Mouse (Mus musculus) T-helper 1 cell (primary cell): Measurements from ENCODE around the gene Prelid1.

Experiments used
- in situ Hi-C: fragments of 300-600 bp; cut with MboI, MseI; formaldehyde crosslinking; loops from one replicate; pipeline ENCODE4 v1.15.1; 2025; ENCODE audit warnings: high pct_unique_total_duplicates

Prelid1 gene

DNA sequence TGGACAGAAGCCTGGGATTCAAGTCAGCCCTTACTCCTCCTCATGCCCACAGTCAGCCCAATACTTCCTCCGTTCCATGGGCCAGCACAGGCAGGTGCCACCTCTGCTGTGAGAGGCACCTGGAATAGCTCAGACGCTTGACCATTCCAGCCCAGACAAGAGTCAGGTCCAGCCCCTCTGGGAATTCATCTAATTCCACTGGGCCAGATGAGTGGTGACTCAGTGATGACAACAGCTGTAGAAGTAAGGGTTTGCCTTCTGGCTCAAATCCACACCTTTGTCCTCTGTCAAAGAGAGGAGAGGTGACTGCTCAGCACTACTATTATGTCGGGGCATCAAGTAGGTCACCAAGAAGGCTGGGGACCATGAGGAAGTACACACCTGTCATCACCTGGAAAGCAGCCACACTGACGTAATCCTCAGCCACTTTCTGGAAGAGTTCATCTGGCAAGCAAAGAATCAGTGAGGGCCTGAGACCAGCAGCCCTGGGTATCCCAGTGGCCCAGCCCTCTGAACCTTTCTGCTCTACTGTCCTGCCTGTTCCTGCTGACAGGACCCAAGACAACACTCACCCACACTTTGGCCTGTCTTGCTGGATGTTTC lies at the start of gene Prelid1:
Gene Prelid1 (plus strand): TSS at position 570 of the 603 bp plus-strand sequence.
- in situ Hi-C loops: no loop called here

DNA sequence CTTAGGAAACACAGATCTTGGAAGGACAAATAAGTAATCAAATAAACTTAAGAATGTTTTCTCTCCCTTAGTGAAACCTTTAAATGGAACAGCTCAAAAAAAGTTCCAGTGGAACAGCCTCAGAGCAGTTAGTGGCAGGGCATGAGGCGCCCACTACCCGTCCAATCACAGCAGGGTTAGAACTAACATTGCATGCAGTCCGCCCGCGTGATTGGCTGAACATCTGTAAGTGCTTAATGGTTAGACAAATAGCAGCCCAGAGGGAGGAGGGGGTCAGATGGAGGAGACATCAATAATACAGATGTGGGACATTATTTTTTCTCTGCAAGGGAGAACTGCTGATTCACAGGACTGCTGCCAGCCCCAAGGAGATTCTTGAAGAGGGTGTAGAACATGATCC lies 43.1 kb upstream of the Prelid1 start:
- in situ Hi-C loops: loop anchor here (5.0 kb wide), 1 partner anchor 40 kb away; no protein-coding TSS in a partner anchor

DNA sequence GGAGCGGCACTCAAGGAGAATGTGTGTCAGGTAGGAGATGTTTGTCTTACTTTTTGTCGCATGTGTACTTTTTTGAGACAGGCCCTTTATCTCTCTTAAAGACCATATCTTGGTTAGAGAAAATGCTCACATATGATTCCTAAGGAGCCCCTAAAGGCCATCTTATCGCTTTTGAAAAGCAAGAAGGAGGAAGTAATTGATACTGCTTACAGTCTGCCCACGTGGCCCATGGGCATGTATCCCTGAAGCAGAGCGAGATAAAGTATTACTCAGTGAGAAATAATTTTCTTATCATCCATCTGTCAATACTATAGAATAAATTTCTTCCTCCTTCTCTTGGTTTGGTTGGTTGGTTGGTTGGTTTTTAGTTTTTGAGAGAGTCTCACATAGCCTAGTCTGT lies 42.7 kb upstream of the Prelid1 start:
- in situ Hi-C loops: loop anchor here (5.0 kb wide), 1 partner anchor 40 kb away; no protein-coding TSS in a partner anchor

DNA sequence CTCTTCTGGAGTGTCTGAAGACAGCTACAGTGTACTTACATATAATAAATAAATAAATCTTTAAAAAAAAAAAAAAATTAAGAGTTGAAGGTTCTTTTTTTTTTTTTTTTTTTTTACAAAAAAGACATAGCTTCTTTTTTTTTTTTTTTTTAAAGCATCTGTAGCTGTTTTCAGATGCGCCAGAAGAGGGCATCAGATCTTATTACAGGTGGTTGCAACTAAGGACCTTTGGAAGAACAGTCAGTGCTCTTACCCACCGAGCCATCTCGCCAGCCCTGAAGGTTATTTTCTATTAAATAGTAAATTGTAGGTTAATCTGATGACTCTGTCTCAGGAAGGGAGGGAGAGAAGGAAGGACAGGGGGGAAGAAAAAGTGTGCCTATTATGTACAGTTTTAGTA lies 31.4 kb upstream of the Prelid1 start:
- in situ Hi-C loops: no loop called here

DNA sequence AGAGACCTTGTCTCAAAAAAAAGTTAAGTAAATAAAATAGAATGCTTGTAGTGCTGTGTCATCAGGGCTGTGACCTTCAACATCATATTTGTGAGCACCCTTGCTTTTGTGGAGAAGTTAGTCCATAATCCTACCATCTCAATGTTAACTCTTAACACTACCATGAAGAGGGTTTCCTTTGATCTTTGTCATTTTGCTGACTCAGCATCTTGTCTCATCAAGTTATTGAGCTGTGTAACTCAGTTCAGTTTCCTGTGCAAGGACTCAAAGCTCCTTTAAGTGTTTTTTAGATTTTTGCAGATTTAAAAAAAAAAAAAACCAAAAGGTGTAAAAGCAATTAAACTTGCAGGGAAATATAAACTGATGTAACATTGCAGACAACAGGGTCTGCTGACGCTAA lies 23.5 kb upstream of the Prelid1 start:
- in situ Hi-C loops: no loop called here

DNA sequence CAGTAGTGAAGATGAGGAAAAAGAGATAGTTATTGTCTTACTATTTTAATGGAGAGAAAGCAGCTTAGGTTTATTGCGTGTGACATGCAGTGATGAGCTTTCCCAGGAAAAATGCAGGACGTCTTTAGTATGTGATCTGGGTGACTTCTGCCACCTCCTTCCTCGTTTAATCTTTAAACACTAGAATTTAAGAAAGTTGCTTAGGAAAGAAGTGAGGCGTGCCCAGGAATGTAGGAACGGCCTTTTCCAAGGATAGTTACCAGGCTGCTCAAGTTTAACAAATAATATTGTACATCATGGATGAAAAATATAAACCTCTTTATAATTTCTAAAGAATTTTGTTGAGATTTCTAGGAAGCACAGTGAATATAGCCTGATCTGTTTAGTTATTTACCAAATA lies 19.4 kb upstream of the Prelid1 start:
- in situ Hi-C loops: no loop called here

DNA sequence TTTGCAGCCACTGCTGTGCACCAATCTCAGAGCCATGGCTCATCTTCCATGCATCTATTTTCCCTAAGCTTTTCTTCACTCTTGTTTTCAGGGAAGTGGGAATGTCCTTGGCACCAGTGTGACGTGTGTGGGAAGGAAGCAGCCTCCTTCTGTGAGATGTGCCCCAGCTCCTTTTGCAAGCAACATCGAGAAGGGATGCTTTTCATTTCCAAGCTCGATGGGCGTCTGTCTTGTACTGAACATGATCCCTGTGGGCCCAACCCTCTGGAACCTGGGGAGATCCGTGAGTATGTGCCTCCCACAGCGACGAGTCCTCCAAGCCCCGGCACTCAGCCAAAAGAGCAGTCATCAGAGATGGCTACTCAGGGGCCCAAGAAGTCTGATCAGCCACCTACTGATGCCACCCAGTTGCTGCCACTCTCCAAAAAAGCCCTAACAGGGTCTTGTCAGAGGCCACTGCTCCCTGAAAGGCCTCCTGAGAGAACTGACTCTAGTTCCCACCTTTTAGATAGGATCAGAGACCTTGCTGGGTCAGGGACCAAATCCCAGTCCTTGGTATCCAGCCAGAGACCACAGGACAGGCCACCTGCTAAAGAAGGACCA lies 8.2 kb upstream of the Prelid1 start:
- in situ Hi-C loops: loop anchor here (5.0 kb wide), 1 partner anchor 660 kb away; no protein-coding TSS in a partner anchor

DNA sequence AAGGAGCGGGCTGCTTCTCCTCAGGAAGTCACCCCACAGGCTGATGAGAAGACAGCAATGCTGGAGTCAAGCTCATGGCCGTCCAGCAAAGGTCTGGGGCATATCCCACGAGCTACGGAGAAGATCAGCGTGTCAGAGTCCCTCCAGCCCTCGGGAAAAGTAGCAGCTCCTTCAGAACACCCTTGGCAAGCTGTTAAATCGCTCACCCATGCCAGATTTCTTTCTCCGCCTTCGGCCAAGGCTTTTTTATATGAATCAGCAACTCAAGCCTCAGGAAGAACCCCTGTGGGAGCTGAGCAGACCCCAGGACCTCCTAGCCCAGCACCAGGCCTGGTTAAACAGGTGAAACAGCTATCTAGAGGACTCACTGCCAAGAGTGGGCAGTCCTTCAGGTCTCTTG lies 7.2 kb upstream of the Prelid1 start:
- in situ Hi-C loops: loop anchor here (5.0 kb wide), 1 partner anchor 661 kb away; no protein-coding TSS in a partner anchor

DNA sequence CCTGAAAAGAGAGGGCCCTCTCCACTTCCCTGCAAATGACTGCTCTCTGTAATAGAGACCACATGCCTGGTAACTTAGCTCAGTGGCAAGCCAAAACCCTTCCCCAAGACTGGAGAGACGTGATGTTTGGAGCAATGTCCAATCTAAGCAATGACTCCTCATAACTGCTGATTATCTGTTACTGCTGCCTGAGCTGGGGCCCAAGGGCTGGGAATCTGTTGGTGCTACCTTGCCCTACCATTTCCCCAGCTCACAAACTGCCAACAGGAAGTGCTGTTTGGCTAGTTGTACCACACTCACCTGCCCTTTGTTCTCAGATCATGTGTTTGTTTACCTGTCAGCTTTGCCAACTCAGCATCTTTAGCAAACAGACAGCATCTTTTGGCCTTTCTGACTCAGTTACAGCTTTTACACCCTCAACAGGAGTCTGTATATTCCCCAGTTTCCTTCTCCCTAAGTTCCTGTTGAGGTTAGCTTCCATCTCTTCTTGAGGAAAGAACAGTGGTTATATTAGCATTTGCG lies 5.3 kb upstream of the Prelid1 start:
- in situ Hi-C loops: loop anchor here (5.0 kb wide), 1 partner anchor 663 kb away; no protein-coding TSS in a partner anchor

DNA sequence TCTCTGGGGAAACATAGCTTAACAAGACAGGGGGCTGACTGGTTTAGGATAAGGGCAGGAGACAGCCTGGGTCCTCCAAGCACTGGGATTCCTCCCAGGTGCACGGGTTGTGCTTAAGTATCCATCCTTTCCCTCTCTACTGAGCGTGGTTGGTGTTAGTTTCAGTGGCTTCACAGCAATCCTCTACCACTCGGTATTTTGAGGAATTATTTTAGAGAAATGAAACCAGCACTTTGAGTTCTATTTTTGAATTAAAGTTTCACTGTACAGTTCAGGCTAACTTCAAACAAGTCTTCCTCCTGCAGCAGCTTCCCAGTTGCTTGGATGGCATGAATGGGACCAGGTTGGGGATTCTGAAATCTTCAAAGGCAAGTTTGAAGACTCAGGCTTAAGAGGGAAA lies 1.9 kb upstream of the Prelid1 start:
- in situ Hi-C loops: no loop called here

DNA sequence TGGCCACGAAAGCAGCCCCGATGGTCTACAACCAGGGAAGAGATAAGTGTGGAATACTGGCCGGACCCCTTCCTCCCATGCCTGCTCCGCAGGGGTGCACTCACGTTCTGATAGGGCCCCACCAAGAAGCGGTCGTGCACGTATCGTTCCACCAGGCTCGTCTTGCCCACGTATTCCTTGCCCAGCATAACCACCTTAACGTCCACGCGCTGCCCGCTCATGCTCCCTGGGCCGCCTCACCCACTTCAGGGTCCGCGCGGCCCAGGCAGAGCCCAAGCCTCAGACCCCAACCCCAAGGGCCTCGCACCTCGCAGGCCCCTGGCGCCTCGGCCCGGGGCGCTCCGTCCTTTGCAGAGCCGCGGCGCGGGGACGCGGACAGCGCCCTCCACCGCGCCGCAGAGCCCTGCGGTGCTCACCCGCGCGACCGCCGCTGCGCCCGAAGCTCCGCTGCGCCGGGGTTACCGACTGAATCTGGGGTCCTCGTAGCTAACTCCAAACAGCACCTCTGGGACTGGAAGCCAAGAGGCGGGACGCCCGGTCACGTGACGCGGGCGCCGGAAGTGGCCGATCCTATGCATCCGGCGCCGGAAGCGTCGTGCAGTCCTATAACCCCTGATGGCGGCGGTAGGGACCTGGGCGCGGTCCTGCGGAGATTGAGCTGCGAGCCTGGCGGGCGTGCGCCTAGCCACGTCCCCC lies 1.3 kb downstream of the Prelid1 start, which contains the start of gene Rab24:
Gene Rab24 (minus strand): TSS at position 513 of the 696 bp plus-strand sequence.
- in situ Hi-C loops: no loop called here

DNA sequence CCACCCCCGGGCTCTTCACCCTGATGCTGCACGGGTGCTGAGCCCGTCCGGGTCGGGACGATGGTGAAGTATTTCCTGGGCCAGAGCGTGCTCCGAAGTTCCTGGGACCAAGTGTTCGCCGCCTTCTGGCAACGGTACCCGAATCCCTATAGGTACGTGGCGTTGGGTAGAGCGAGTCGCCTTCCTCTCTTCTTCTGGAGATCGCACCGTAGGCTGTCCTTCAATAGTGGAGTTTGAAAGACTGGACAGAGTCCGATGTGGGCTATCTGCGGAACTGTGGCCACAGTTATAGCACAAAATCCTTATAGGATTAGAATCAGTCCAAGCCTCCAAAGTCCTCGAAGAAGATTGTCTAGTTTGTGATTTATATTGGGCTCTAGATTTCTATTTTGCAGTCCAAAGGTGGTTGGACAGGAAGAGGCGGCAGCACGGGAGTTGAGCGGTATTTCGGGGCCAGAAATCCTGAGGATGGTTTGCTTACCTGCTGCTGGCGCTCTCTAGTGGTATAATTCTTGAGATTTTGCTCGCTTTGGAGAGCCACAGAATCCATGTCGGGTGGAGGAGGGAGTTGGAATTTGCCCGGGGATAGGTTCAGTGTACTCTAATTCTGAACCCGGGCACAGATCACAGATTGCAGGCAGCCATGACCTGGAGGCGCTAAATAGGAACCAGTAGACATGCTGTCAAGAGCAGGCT lies 2.0 kb downstream of the Prelid1 start:
- in situ Hi-C loops: no loop called here

DNA sequence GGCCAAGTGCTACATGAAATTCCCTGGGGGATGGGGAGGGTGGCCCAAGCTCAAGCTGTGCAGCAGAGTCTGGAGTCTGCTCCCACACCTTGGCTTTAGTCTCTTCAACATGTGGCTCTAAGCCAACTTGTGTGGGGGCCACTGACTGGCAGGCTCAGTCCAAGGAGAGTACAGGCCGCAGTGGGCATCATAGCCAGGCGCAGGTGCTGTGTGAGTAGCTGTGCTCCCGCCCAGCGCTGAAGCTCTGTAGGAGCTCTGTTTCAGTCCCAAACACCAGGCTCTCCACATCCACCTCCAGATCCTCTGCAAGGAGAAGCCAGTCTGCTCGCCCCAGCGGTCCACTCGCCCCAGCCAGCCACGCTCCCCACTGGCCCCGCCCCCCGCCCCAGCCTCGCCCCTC lies 5.3 kb downstream of the Prelid1 start:
- in situ Hi-C loops: no loop called here

DNA sequence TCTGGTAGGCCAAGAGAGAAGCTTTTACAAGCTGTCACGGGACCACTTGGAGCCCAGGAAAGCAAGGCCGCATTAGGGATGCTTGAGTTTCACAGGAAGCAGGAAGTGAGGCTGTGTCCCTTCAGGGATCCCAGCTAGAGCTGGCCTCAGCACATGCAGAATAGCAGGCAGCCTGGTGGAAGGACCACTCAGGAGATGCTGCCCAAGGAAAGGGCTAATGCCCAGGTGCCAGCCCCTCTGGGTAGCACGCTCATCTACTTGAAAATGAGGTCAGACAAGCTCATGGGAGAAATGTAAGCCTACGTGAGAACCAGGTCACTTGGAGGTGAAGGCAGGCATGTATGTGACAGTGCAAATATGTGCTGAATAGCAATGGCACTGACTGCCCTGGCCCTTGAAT lies 6.9 kb downstream of the Prelid1 start:
- in situ Hi-C loops: no loop called here

DNA sequence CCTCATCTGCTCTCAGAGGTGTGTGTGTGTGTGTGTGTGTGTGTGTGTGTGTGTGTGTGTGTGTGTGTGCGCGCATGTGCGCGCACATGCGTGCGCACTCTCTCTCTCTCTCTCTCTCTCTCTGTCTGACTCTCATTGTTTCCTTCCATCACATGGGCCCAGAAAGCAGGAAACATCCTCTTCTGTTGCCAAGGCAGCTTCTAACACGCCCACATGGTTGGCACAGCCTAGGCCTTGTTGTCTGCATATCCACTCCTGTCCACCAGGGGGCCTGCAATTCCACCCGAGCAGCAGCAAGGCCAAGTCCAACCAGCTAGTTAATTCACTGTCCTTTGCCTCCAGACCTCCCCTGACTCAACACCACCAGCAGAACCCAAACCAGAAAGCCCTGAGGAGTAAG lies 7.3 kb downstream of the Prelid1 start:
- in situ Hi-C loops: no loop called here

DNA sequence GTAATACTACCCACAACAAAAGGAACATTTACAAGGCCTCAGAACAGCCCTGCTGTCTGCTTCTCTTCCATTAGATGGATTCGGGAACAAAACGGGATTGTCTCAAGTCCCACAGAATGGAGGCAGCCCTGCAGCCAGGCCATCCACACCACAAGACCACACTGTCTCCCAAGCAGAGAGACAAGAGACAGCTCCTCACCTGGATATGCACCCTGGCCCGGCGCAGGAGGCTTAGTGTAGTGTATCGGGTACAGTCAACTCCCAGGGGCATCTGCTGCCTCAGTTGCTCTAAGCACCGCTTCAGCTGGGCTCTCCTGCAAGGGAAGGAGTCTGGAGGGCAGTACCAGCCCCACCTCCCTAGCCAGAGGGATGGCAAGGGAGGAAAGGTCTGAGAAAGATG lies 7.9 kb downstream of the Prelid1 start:
- in situ Hi-C loops: no loop called here

DNA sequence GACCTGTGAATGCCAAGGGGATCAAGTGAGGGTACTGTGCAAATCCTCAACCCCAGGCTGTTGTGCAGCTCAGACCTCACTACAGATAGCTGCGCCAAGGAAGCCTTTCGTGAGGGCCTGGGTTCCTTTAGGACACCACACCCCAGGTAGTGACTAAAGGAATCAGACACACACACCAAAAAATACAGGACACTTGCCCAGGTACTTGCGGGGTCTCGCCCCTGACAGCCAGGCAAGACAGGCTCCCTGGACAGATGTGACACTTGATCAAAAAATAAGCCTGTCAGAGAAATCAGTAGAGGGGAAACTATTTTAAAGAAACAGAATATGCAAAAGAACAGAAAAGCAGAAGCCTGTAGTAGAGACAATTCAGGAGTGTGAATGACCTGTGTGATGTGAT lies 8.3 kb downstream of the Prelid1 start:
- in situ Hi-C loops: no loop called here

DNA sequence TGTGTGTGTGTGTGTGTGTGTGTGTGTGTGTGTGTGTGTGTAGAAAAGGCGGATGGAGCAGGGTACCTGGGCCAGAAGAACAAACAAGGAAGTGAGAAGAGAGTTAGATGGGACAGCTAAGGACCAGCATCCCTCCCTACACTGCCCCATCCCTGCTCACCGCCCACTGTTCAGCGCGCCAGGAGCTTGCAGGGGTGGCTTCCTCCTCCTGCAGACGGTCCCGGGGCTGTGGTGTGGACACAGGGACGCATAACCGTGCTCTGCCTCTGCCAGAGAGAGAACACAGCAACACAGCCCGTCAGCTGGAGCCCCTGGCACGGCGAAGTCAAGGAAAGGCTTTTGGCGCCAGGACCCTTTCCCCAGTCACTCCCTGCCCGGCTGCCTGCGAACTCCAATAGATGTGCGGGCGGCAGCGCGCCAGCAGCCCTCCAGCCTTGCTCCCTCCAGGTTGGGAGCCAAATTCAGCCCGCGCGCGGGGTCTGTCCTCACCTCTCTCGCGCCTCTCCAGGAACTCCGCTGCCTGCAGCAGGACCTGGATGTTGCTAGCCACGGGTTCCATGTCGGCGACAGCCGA lies 8.9 kb downstream of the Prelid1 start:
- in situ Hi-C loops: no loop called here

DNA sequence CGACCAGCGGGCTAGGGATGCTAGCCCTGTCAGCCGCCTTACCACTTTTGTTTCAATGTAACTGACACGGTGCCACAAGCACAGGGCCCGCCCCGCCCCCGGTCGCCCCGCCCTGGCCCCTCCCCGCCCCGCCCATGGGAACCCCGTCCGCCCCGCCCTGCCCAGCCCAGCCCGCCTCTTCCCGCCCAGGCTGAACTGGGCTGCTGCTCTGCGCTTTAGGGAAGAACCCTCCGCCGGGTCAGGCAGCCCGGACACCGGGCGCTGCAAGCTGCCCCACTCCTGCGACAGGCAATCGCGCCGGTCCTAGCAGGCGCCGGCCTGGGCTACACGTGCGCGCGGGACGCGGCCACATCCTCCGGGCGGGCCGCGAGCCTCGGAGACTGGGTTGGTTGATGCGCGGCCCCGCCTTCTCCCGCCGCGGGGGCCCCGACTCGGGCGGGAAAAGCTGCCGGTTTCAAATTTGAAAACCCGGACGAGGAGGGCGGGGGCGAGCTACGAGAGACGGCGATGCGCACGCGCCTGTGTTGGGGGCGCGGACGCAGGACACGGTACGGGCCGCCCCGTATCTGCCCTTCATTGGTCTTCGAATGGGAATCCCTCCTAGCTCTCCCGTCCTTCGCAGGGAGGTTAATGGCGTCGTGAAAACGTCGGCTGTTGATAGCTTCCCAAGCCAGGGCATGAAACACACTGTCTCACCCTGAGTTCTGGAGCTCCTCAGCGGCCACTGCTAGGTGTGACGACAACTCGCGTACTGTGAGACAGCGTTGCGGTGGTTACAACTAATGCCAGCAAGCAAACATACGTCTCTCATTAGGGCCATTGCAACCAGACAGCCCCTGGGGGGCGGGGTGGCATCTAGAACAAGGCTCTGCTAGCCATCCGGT lies 9.6 kb downstream of the Prelid1 start, which contains the start of gene Mxd3:
Gene Mxd3 (minus strand): TSS at position 141 of the 884 bp plus-strand sequence.
- in situ Hi-C loops: no loop called here
